Mouse (Mus musculus) olfactory bulb, adult 2 months (tissue): ENCODE measurements around the gene Spaar. TPM values are rescaled to one million over a fixed set of nuclear protein-coding genes. Genes with fewer than 3 reads are reported as not detected.
A peak's percentile ranks its signal among the peaks of the same experiment; 100 is the strongest.

Experiments used
- H3K27ac ChIP-seq: fragments of 200-500 bp; 2 replicates; pipeline ENCODE4 v1.5.1; 2012; ENCODE audit warnings: low read depth, low read length; ENCODE audit not compliant: insufficient read depth
- H3K4me1 ChIP-seq: fragments of 200-500 bp; 2 replicates; pipeline ENCODE4 v1.6.1; 2012; ENCODE audit warnings: low read length; ENCODE audit not compliant: control insufficient read depth, insufficient read depth
- H3K4me3 ChIP-seq: fragments of 200-500 bp; 2 replicates; pipeline ENCODE4 v1.5.1; 2012; ENCODE audit warnings: mild to moderate bottlenecking, low read depth, low read length, moderate library complexity; ENCODE audit not compliant: insufficient read depth
- CTCF ChIP-seq: fragments of 200-500 bp; IDR thresholded peaks from 2 replicates; pipeline ENCODE4 v1.5.1; 2012; ENCODE audit warnings: low read depth, mild to moderate bottlenecking, low read length, moderate library complexity; ENCODE audit not compliant: insufficient read depth
- POLR2A ChIP-seq: fragments of 200-500 bp; IDR thresholded peaks from 2 replicates; pipeline ENCODE4 v1.6.1; 2012; ENCODE audit warnings: mild to moderate bottlenecking, low read depth, low read length, moderate library complexity; ENCODE audit not compliant: insufficient read depth
- WGBS: fragments of 180-500 bp; shearing (Covaris S2); methylation state at CpG from one replicate; pipeline ENCODE4 v1.1.7; 2018; 5-methylcytosine and 5-hydroxymethylcytosine counted together
- polyA plus RNA-seq: library from polyadenylated mRNA; stranded (reverse); fragments of >200 nt; gene quantifications from 2 replicates; pipeline ENCODE4 v1.2.4, GENCODE M21; 2012; ENCODE audit warnings: low replicate concordance; ENCODE audit not compliant: missing spikeins, insufficient read depth, insufficient read length

Spaar gene
- polyA plus RNA-seq, 1 experiment: not detected

GRCm38 (mm10) chr4:43742637-43743036 lies 12.8 kb downstream of the Spaar start:
- Histone ChIP-seq H3K4me1 (no peaks in the 10 kb centered on the region), H3K4me3 (no peak overlapping the region), H3K27ac (no peak overlapping the region)
- WGBS: 51% methylated on average over 4 of the region's 4 CpGs
- TF ChIP-seq POLR2A (no peak), CTCF (no peak)

DNA sequence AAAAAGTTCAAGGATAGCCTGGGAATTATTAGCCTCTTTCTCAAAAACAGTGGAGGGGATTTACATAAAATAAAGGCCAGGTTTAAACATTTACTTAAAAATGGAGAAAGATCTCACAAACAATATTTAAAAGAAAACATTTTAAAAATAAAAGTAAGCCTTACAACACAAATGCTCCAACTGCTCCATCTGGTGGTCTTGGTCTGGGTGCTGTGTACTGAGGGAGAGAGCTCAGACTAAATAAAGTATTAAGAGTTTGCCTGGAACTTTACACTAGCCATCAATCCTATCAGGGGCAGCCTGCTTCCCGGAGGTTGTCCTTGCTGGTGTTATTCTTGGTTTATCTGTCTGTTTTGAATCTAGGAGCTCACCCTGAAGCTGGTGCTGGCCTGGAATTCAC lies 13.3 kb downstream of the Spaar start:
- TF ChIP-seq POLR2A: no peak
- TF ChIP-seq CTCF: no peak

DNA sequence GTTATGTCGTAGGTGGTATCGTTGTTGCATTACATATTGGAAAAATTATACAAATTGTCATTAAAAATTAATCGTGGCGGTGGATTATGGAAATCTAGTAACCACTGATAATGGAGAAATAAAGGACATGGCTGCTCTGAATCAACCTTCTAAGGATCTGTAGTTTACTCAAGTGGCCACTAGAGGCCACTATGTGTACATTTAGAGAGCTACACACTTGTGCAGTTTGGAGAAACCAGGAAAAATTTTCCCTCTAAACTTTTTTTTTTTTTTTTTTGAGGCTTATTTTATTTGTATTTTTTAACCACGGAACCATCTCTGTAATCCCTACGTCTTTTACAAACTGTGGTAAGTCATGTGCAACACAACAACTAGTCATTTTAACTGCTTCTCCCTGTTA lies 15.4 kb downstream of the Spaar start:
- TF ChIP-seq POLR2A: no peak
- TF ChIP-seq CTCF: no peak
- 10% methylated on average over 6 of the region's 6 CpGs for WGBS
- Histone ChIP-seq H3K4me1 (no peaks in the 10 kb centered on the region), H3K4me3 (no peak overlapping the region), H3K27ac (no peak overlapping the region)

More for the DNA sequence above, 13.3 kb downstream of the Spaar start:
- H3K27ac ChIP-seq: no peak overlapping the region
- 59% methylated on average over 1 of the region's 1 CpGs for WGBS
- H3K4me1 ChIP-seq: no peaks in the 10 kb centered on the region
- no peak overlapping the region for H3K4me3 ChIP-seq

DNA sequence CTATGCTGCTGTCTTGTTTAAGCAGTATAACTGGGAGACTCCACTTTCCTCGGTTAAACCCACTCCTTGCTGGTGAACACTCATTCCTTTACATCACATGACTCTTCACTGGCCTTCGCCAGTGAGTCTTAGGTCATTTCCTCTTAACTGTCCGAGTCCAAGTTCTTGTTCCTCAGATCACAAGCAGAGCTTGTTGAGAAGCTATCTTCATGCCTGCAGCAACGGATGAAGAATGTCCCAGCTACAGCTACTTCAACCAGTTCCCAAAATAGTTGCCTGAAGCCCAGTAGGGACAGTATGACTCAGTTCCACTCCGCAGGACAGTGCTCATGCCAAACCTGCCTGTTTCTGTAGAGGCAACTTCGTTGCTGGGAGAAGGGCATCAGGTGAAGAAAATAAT lies 27.4 kb downstream of the Spaar start:
- Histone ChIP-seq H3K27ac (no peak overlapping the region), H3K4me3 (no peak overlapping the region), H3K4me1 (peaks cover 3% of the 10 kb centered on the region; the same call in 1 of the 2 replicates)
- TF ChIP-seq CTCF (no peak), POLR2A (no peak)
- WGBS: 71% methylated on average over 6 of the region's 6 CpGs

GRCm38 (mm10) chr4:43759571-43760418 lies 30.0 kb downstream of the Spaar start:
- TF ChIP-seq CTCF: no peak
- no peak for TF ChIP-seq POLR2A
- H3K27ac ChIP-seq: 0 out of 2 replicates have a peak overlapping the region, but pooled peaks have one; percentile 4
- peaks cover 3% of the 10 kb centered on the region; the same call in 1 of the 2 replicates for H3K4me1 ChIP-seq
- H3K4me3 ChIP-seq: no peak overlapping the region
- WGBS: 63% methylated on average over 21 of the region's 21 CpGs

DNA sequence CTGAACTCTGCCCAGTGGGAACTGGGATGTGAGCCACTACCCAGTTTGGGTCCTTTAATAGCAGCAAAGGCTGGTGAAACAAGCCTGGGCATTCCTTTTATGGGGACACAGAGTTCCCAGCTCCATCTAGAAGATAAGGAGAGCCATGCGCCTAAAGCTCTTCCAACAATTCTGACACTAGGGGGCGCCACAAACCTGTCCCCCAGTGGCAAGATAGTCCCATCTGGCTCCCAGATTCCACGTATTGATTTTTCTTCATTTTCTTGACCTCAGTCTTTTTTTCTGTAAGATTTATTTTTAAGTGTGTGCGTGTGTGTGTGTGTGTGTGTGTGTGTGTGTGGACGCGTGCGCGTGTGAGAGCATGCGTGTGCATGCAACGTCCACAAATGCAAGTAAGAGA lies 30.6 kb downstream of the Spaar start:
- TF ChIP-seq CTCF: no peak
- TF ChIP-seq POLR2A: no peak
- Histone ChIP-seq H3K4me1 (peaks cover 3% of the 10 kb centered on the region; the same call in 1 of the 2 replicates), H3K4me3 (no peak overlapping the region), H3K27ac (no peak overlapping the region)
- 77% methylated on average over 10 of the region's 10 CpGs for WGBS

GRCm38 (mm10) chr4:43761336-43761735 lies 31.5 kb downstream of the Spaar start:
- TF ChIP-seq POLR2A (no peak), CTCF (no peak)
- Histone ChIP-seq H3K4me1 (peaks cover 3% of the 10 kb centered on the region; the same call in 1 of the 2 replicates), H3K27ac (no peak overlapping the region), H3K4me3 (no peak overlapping the region)
- 85% methylated on average over 2 of the region's 2 CpGs for WGBS

- no peak overlapping the region for H3K27ac ChIP-seq
Observed at GRCm38 (mm10) chr4:43763410-43763809, 33.6 kb downstream of the Spaar start.

DNA sequence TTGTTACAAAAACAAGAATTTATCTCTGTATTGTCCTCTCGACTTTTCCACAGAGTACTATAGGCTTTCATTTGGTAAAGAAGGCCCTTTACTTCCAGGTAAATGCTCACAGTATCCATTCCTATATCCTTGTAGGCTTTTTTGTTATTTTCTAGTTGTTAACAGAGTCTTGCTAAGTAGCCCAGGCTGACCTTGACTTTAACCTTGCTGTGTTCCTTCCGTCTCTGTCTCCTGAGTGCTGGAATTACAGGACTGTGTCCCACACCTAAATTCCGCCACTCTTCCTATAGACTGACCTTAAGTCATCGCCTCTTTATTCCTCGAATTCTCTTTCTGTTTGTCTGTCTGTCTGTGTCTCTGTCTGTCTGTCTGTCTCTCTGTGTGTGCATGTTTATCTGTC lies 38.5 kb downstream of the Spaar start:
- Histone ChIP-seq H3K4me1 (no peaks in the 10 kb centered on the region), H3K4me3 (no peak overlapping the region), H3K27ac (no peak overlapping the region)
- TF ChIP-seq POLR2A (no peak), CTCF (no peak)
- WGBS: 88% methylated on average over 5 of the region's 5 CpGs

More at GRCm38 (mm10) chr4:43763410-43763809, 33.6 kb downstream of the Spaar start:
- H3K4me1 ChIP-seq: peaks cover 3% of the 10 kb centered on the region; the same call in 1 of the 2 replicates
- TF ChIP-seq CTCF (0 out of 2 replicates have a peak, but pooled peaks have one; percentile 20), POLR2A (no peak)
- WGBS: 21% methylated on average over 7 of the region's 7 CpGs
- no peak overlapping the region; the same call in 1 of the 2 replicates for H3K4me3 ChIP-seq
